In genomic region chr9:94191083-94191482, GRCm38 (mm10) we compare ENCODE assay signal across 20 mouse cellular contexts.
DNase-seq lines count a peak whose midpoint lies in the region; ATAC-seq and TF ChIP-seq lines count a peak whose summit lies in the region.
"Had no signal": no experiment of that assay in that cellular context is flagged by ENCODE, and none has a peak within 500 bp of the region (broad histone marks: within the 10 kb centered on the region; RNA-seq: fewer than 3 reads in every experiment).

No protein-coding gene starts in this region.

- H3K27ac ChIP-seq in forebrain, embryonic 13.5 days: no peak overlapping the region
- no peak overlapping the region for H3K27ac ChIP-seq in forebrain, embryonic 12.5 days
- no peak overlapping the region for H3K27ac ChIP-seq in forebrain, embryonic 16.5 days (ENCODE audit: low read length)
- no peak overlapping the region for H3K27ac ChIP-seq in forebrain, embryonic 10.5 days
- H3K27ac ChIP-seq in midbrain, embryonic 12.5 days (replicated peaks): no peak overlapping the region
- H3K27ac ChIP-seq in midbrain, embryonic 16.5 days (ENCODE audit: low read length): no peak overlapping the region
- H3K27ac ChIP-seq: heart, embryonic 15.5 days; hindbrain, embryonic 14.5 days had no signal

- no peaks in the 10 kb centered on the region for H3K27me3 ChIP-seq in forebrain, embryonic 13.5 days
- H3K27me3 ChIP-seq in forebrain, embryonic 12.5 days: no peaks in the 10 kb centered on the region
- no peaks in the 10 kb centered on the region for H3K27me3 ChIP-seq in forebrain, embryonic 16.5 days (replicated peaks; ENCODE audit: control insufficient read depth, insufficient read depth, low read length)
- H3K27me3 ChIP-seq in forebrain, embryonic 10.5 days (ENCODE audit: poor library complexity, severe bottlenecking): no peaks in the 10 kb centered on the region
- H3K27me3 ChIP-seq in midbrain, embryonic 12.5 days: no peaks in the 10 kb centered on the region
- H3K27me3 ChIP-seq in midbrain, embryonic 16.5 days (ENCODE audit: control insufficient read depth, insufficient read depth, low read depth, low read length): no peaks in the 10 kb centered on the region
- H3K27me3 ChIP-seq: heart, embryonic 12.5 days; heart, embryonic 15.5 days had no signal

- H3K9ac ChIP-seq in forebrain, embryonic 13.5 days: no peak overlapping the region
- H3K9ac ChIP-seq in forebrain, embryonic 12.5 days: no peak overlapping the region
- H3K9ac ChIP-seq in forebrain, embryonic 16.5 days (replicated peaks; ENCODE audit: low read depth, low read length): no peak overlapping the region
- H3K9ac ChIP-seq in midbrain, embryonic 12.5 days (replicated peaks): no peak overlapping the region
- H3K9ac ChIP-seq in midbrain, embryonic 16.5 days (ENCODE audit: low read depth, low read length): no peak overlapping the region
- H3K9ac ChIP-seq: heart, embryonic 12.5 days; heart, embryonic 15.5 days; hindbrain, embryonic 14.5 days had no signal

- no peak for TF ChIP-seq CTCF in brain, embryonic 14.5 days (IDR thresholded peaks at IDR 0.05; ENCODE audit: borderline replicate concordance, extremely low read depth, insufficient read depth, insufficient read length)

- no peaks in the 10 kb centered on the region for H3K36me3 ChIP-seq in forebrain, embryonic 13.5 days (ENCODE audit: poor library complexity, severe bottlenecking)
- H3K36me3 ChIP-seq in forebrain, embryonic 12.5 days (replicated peaks): no peaks in the 10 kb centered on the region
- H3K36me3 ChIP-seq in forebrain, embryonic 16.5 days (ENCODE audit: control insufficient read depth, insufficient read depth): no peaks in the 10 kb centered on the region
- no peaks in the 10 kb centered on the region for H3K36me3 ChIP-seq in forebrain, embryonic 10.5 days (replicated peaks)
- no peaks in the 10 kb centered on the region for H3K36me3 ChIP-seq in midbrain, embryonic 12.5 days
- H3K36me3 ChIP-seq in midbrain, embryonic 16.5 days (ENCODE audit: control insufficient read depth, insufficient read depth, low read length): no peaks in the 10 kb centered on the region
- H3K36me3 ChIP-seq: heart, embryonic 12.5 days; heart, embryonic 15.5 days; hindbrain, embryonic 10.5 days had no signal

- no peak overlapping the region for H3K4me3 ChIP-seq in forebrain, embryonic 13.5 days
- H3K4me3 ChIP-seq in forebrain, embryonic 12.5 days (replicated peaks): no peak overlapping the region
- H3K4me3 ChIP-seq in forebrain, embryonic 16.5 days (replicated peaks; ENCODE audit: low read length): no peak overlapping the region
- no peak overlapping the region for H3K4me3 ChIP-seq in forebrain, embryonic 10.5 days
- no peak overlapping the region for H3K4me3 ChIP-seq in midbrain, embryonic 12.5 days
- no peak overlapping the region for H3K4me3 ChIP-seq in midbrain, embryonic 16.5 days (ENCODE audit: low read depth, low read length)
- H3K4me3 ChIP-seq: heart, embryonic 12.5 days; heart, embryonic 15.5 days; hindbrain, embryonic 10.5 days had no signal

- peaks cover 4% of the 10 kb centered on the region; the same call in 1 of the 2 replicates for H3K4me1 ChIP-seq in forebrain, embryonic 13.5 days
- H3K4me1 ChIP-seq in forebrain, embryonic 12.5 days: peaks cover 2% of the 10 kb centered on the region; the same call in 1 of the 2 replicates
- H3K4me1 ChIP-seq in forebrain, embryonic 16.5 days (replicated peaks; ENCODE audit: control insufficient read depth, insufficient read depth, low read length): peaks cover 8% of the 10 kb centered on the region; the same call in 1 of the 2 replicates
- H3K4me1 ChIP-seq in forebrain, embryonic 10.5 days: 0 out of 2 replicates have a peak, but pooled peaks cover 3% of the 10 kb centered on the region
- peaks cover 4% of the 10 kb centered on the region; the same call in 1 of the 2 replicates for H3K4me1 ChIP-seq in midbrain, embryonic 12.5 days
- no peaks in the 10 kb centered on the region for H3K4me1 ChIP-seq in midbrain, embryonic 16.5 days (ENCODE audit: control insufficient read depth, insufficient read depth, low read length)
- H3K4me1 ChIP-seq: heart, embryonic 12.5 days; heart, embryonic 15.5 days had no signal

- 41% methylated on average over 3 of the region's 3 CpGs for WGBS in forebrain, embryonic 13.5 days
- 42% methylated on average over 3 of the region's 3 CpGs for WGBS in forebrain, embryonic 12.5 days
- 26% methylated on average over 3 of the region's 3 CpGs for WGBS in forebrain, embryonic 16.5 days
- 79% methylated on average over 3 of the region's 3 CpGs for WGBS in forebrain, embryonic 10.5 days
- WGBS in midbrain, embryonic 12.5 days: 47% methylated on average over 3 of the region's 3 CpGs
- WGBS in midbrain, embryonic 16.5 days: 24% methylated on average over 3 of the region's 3 CpGs

- DNase-seq in forebrain, embryonic 10.5 days (ENCODE audit: extremely low spot score, low spot score): no peak
- peak; percentile 58 for DNase-seq in brain, embryonic 14.5 days (ENCODE audit: low read depth)
- DNase-seq: adrenal gland, adult 8-10 months; adrenal gland, postnatal 25 days; cerebellum, adult 18-20 months; cerebellum, adult 9-10 months; gastrocnemius, postnatal 25 days; heart, adult 18-20 months; heart, postnatal 10 days; heart, postnatal 36 days had no signal

- ATAC-seq in forebrain, embryonic 13.5 days: peak; percentile 52; the same call in 1 of the 2 replicates
- ATAC-seq in forebrain, embryonic 12.5 days (ENCODE audit: low FRiP score): no peak
- ATAC-seq in forebrain, embryonic 16.5 days: peak; percentile 44
- peak; percentile 57; the same call in 1 of the 2 replicates for ATAC-seq in midbrain, embryonic 12.5 days (ENCODE audit: low FRiP score, low read depth)
- ATAC-seq in midbrain, embryonic 16.5 days: no peak
- ATAC-seq: activated CD4-positive, CD25-positive, alpha-beta regulatory T cell, adult 4 months had no signal

- TF ChIP-seq POLR2A in brain, embryonic 14.5 days (IDR thresholded peaks at IDR 0.05; ENCODE audit: borderline replicate concordance, extremely low read depth, insufficient read depth, insufficient read length, poor library complexity, severe bottlenecking): no peak

- H3K4me2 ChIP-seq in forebrain, embryonic 13.5 days: no peak overlapping the region
- no peak overlapping the region for H3K4me2 ChIP-seq in forebrain, embryonic 12.5 days
- H3K4me2 ChIP-seq in forebrain, embryonic 16.5 days (ENCODE audit: low read length): no peak overlapping the region
- H3K4me2 ChIP-seq in midbrain, embryonic 12.5 days (replicated peaks): no peak overlapping the region
- no peak overlapping the region for H3K4me2 ChIP-seq in midbrain, embryonic 16.5 days (ENCODE audit: low read length)
- H3K4me2 ChIP-seq: heart, embryonic 12.5 days; heart, embryonic 15.5 days; hindbrain, embryonic 14.5 days had no signal

- H3K9me3 ChIP-seq in forebrain, embryonic 13.5 days (replicated peaks): no peaks in the 10 kb centered on the region
- no peaks in the 10 kb centered on the region for H3K9me3 ChIP-seq in forebrain, embryonic 12.5 days
- no peaks in the 10 kb centered on the region for H3K9me3 ChIP-seq in forebrain, embryonic 16.5 days (ENCODE audit: control insufficient read depth, low read length)
- H3K9me3 ChIP-seq in forebrain, embryonic 10.5 days: no peaks in the 10 kb centered on the region
- no peaks in the 10 kb centered on the region for H3K9me3 ChIP-seq in midbrain, embryonic 12.5 days
- no peaks in the 10 kb centered on the region for H3K9me3 ChIP-seq in midbrain, embryonic 16.5 days (replicated peaks; ENCODE audit: control insufficient read depth, low read length, poor library complexity, severe bottlenecking)
- H3K9me3 ChIP-seq: heart, embryonic 12.5 days; heart, embryonic 15.5 days; hindbrain, embryonic 10.5 days had no signal

Comparison
In these comparisons a context has a peak if more than half of its experiments do, and no peak if none do; other contexts are left out.
1. ATAC-seq: peak in forebrain, embryonic 13.5 days (single experiment), forebrain, embryonic 16.5 days (single experiment) and midbrain, embryonic 12.5 days (single experiment); none in forebrain, embryonic 12.5 days (single experiment) and midbrain, embryonic 16.5 days (single experiment).